Mouse (Mus musculus): ENCODE data around the gene Pank3. TPM values are rescaled to one million over a fixed set of nuclear protein-coding genes. Genes with fewer than 3 reads are reported as not detected.

The Pank3 gene
- 40.2 TPM for polyA plus RNA-seq (2015; fragmentation: Illumina TruSeq; extraction: RNeasy Lipid Tissue Mini Kit (QIAGEN cat#74804); ENCODE audit: insufficient read depth, low replicate concordance)

GRCm38 (mm10) chr11:35769188-35769745 is at the start of gene Pank3:
TSS of gene Pank3 (plus strand) at chr11:35769484.

DNA sequence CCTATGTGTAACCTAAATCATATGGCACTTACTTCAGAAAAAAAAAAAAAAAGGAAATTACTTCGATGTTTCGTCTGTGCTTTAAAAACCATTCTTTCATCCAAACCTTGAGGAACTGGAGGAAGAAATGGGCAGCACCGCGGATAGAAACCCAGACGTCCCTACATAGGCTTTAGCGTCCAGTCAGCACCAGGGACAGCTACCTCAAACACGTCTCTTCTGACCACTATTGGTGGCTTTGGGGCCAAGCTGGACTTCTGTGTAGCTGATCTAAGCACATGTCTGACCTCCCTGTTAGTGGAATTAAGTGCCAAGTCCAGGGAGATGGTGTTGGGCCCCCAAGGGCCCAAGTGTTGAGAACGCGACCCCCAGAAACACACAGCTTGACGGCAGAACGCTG is 29.6 kb downstream of the Pank3 start, which contains the start of gene Fbll1:
Fbll1 (minus strand) TSS at position 11 of the 400 bp plus-strand sequence.

GRCm38 (mm10) chr11:35834022-35834760 is 64.9 kb downstream of the Pank3 start, which contains the start of gene Rars:
TSS of gene Rars (minus strand) at chr11:35834506.

Other genes with a start within 250 kb of the Pank3 start
- gene Fbll1, start 29.4 kb downstream of the Pank3 start, polyA plus RNA-seq (2015; fragmentation: Illumina TruSeq; extraction: RNeasy Lipid Tissue Mini Kit (QIAGEN cat#74804); ENCODE audit: insufficient read depth, low replicate concordance): not detected
- gene Rars, start 65.0 kb downstream of the Pank3 start, polyA plus RNA-seq (2015; fragmentation: Illumina TruSeq; extraction: RNeasy Lipid Tissue Mini Kit (QIAGEN cat#74804); ENCODE audit: insufficient read depth, low replicate concordance): 88.8 TPM
- 0.19 TPM for gene Wwc1, start 211.0 kb downstream of the Pank3 start, polyA plus RNA-seq (2015; fragmentation: Illumina TruSeq; extraction: RNeasy Lipid Tissue Mini Kit (QIAGEN cat#74804); ENCODE audit: insufficient read depth, low replicate concordance)

Data from spleen, adult 10 weeks (tissue).